Mouse (Mus musculus) myocyte (in vitro differentiated cells): ENCODE measurements at regions not wholly inside any gene's neighbourhood (a gene's known extent, or its start where the extent isn't known, plus 50 kb on each side); places are given as distances from the start of the nearest gene placed in this dataset.

ENCODE experiments used
- MYOD1 ChIP-seq, 3 experiments: IDR thresholded peaks; one replicate each; pipeline ENCODE4 v1.6.1; 2011; ENCODE audit warnings: control low read depth in 2 of 3, low read depth in 2 of 3, mild to moderate bottlenecking in 2 of 3, moderate library complexity in 1 of 3; ENCODE audit not compliant: insufficient read length in 2 of 3, control insufficient read depth in 1 of 3
- MYOG ChIP-seq, 3 experiments: IDR thresholded peaks; one replicate each; pipeline ENCODE4 v1.6.1; 2011; ENCODE audit warnings: control low read depth in 2 of 3, low read depth in 2 of 3, mild to moderate bottlenecking in 2 of 3; ENCODE audit not compliant: insufficient read length in 2 of 3, control insufficient read depth in 1 of 3, insufficient read depth in 1 of 3
- POLR2A ChIP-seq: IDR thresholded peaks from one replicate; pipeline ENCODE4 v1.6.1; 2011; ENCODE audit warnings: low read depth, mild to moderate bottlenecking, control low read depth, moderate library complexity; ENCODE audit not compliant: insufficient read length
- POLR2AphosphoS2 ChIP-seq: IDR thresholded peaks from one replicate; pipeline ENCODE4 v1.6.1; 2011; ENCODE audit warnings: low read depth, control low read depth; ENCODE audit not compliant: insufficient read length
- USF1 ChIP-seq: IDR thresholded peaks from one replicate; pipeline ENCODE4 v1.6.1; 2011; ENCODE audit warnings: low read depth, mild to moderate bottlenecking, control low read depth, moderate library complexity

GRCm38 (mm10) chr3:104300201-104300600, 80.0 kb upstream of the Magi3 start:
- no peak for TF ChIP-seq MYOG (IDR thresholded peaks at IDR 0.05; ENCODE audit: control insufficient read depth in 1 of 3, insufficient read depth in 1 of 3, insufficient read length in 2 of 3, low read depth in 2 of 3)
- TF ChIP-seq POLR2A = no peak
- no peak for TF ChIP-seq USF1
- no peak for TF ChIP-seq POLR2AphosphoS2
- no peak for TF ChIP-seq MYOD1 (IDR thresholded peaks at IDR 0.05; ENCODE audit: control insufficient read depth in 1 of 3, insufficient read length in 2 of 3, low read depth in 2 of 3)
